Mouse (Mus musculus) spleen, adult 2 months (tissue): ENCODE results near the gene Gsdma. TPM values are rescaled to one million over a fixed set of nuclear protein-coding genes. Genes with fewer than 3 reads are reported as not detected.

Experiments used
- DNase-seq, 2 experiments: peaks; one replicate each; pipeline versions ENCODE4 v3.0.0 to v3.0.0-alpha.2; 2012 to 2021; ENCODE audit warnings: low spot score in 2 of 2, low read depth in 1 of 2
- H3K27ac ChIP-seq: fragments of 200-500 bp; 2 replicates; pipeline ENCODE4 v1.5.1; 2012; ENCODE audit warnings: low read length, inconsistent platforms; ENCODE audit not compliant: insufficient read depth
- H3K27me3 ChIP-seq: fragments of 200-500 bp; 2 replicates; pipeline ENCODE4 v1.6.1; 2012; ENCODE audit warnings: mild to moderate bottlenecking, moderate library complexity, low read length, inconsistent platforms; ENCODE audit not compliant: control insufficient read depth, insufficient read depth
- H3K36me3 ChIP-seq: fragments of 200-500 bp; 2 replicates; pipeline ENCODE4 v1.6.1; 2012; ENCODE audit warnings: mild to moderate bottlenecking, low read length, inconsistent platforms; ENCODE audit not compliant: control insufficient read depth, insufficient read depth
- H3K4me1 ChIP-seq: fragments of 200-500 bp; 2 replicates; pipeline ENCODE4 v1.6.1; 2011; ENCODE audit warnings: inconsistent platforms; ENCODE audit not compliant: control insufficient read depth, insufficient read depth, insufficient read length
- H3K4me3 ChIP-seq: fragments of 200-500 bp; 2 replicates; pipeline ENCODE4 v1.5.1; 2011; ENCODE audit warnings: mild to moderate bottlenecking, inconsistent platforms; ENCODE audit not compliant: insufficient read depth, insufficient read length; ENCODE audit errors: extremely low read depth
- CTCF ChIP-seq: fragments of 200-500 bp; IDR thresholded peaks from 2 replicates; pipeline ENCODE4 v1.5.1; 2011; ENCODE audit warnings: mild to moderate bottlenecking, inconsistent platforms; ENCODE audit not compliant: insufficient read depth, insufficient read length, insufficient replicate concordance; ENCODE audit errors: extremely low read depth
- POLR2A ChIP-seq: fragments of 200-500 bp; IDR thresholded peaks from 2 replicates; pipeline ENCODE4 v1.6.1; 2011; ENCODE audit warnings: low read depth, low read length, inconsistent platforms
- whole genome bisulfite sequencing: fragments of 180-500 bp; shearing (Covaris S2); methylation state at CpG from one replicate; pipeline ENCODE4 v1.1.7; 2018; 5-methylcytosine and 5-hydroxymethylcytosine counted together
- polyA plus RNA-seq: library from polyadenylated mRNA; depleted of rRNA; stranded (reverse); fragments of >200 nt; gene quantifications from 2 replicates; pipeline ENCODE4 v1.2.3, GENCODE M21; 2012

The Gsdma gene
- polyA plus RNA-seq, 1 experiment: not detected

GRCm38 (mm10) chr11:98681186-98681585 lies 17.0 kb downstream of the Gsdma start:
- TF ChIP-seq POLR2A (no peak), CTCF (no peak)
- peaks cover 6% of the 10 kb centered on the region for H3K36me3 ChIP-seq
- no peak for DNase-seq
- 86% methylated on average over 4 of the region's 4 CpGs for WGBS
- no peak overlapping the region for H3K27ac ChIP-seq
- H3K4me1 ChIP-seq: peaks cover 2% of the 10 kb centered on the region
- H3K4me3 ChIP-seq: no peak overlapping the region
- H3K27me3 ChIP-seq: no peaks in the 10 kb centered on the region

- Histone ChIP-seq H3K27ac (peak within 1 kb of the TSS; percentile 81), H3K4me3 (peak within 1 kb of the TSS; percentile 80), H3K36me3 (peaks cover 10% of the 10 kb centered on the region), H3K4me1 (peaks cover 2% of the 10 kb centered on the region), H3K27me3 (no peaks in the 10 kb centered on the region)
- peak; percentile 91 to 97 for DNase-seq
- TF ChIP-seq CTCF (no peak), POLR2A (peak; percentile 64; the same call in 1 of the 2 replicates)
- 3% methylated on average over 45 of the region's 45 CpGs for WGBS
Measured at GRCm38 (mm10) chr11:98681786-98682745, 17.9 kb downstream of the Gsdma start, which contains the start of gene Psmd3. TSS of gene Psmd3 (plus strand) at chr11:98682554.

GRCm38 (mm10) chr11:98682811-98683210 lies 18.7 kb downstream of the Gsdma start:
- DNase-seq: no peak
- H3K4me1 ChIP-seq: peaks cover 2% of the 10 kb centered on the region
- WGBS: under 1% methylated on average over 23 of the region's 23 CpGs
- no peaks in the 10 kb centered on the region for H3K27me3 ChIP-seq
- TF ChIP-seq CTCF (no peak), POLR2A (no peak)
- peaks cover 15% of the 10 kb centered on the region for H3K36me3 ChIP-seq
- H3K27ac ChIP-seq: peak overlapping the region; percentile 53
- H3K4me3 ChIP-seq: peak overlapping the region; percentile 80

- H3K36me3 ChIP-seq: peaks cover 33% of the 10 kb centered on the region
- TF ChIP-seq POLR2A (no peak), CTCF (no peak)
- 93% methylated on average over 9 of the region's 9 CpGs for WGBS
- no peaks in the 10 kb centered on the region for H3K27me3 ChIP-seq
- H3K4me1 ChIP-seq: peaks cover 2% of the 10 kb centered on the region
- H3K27ac ChIP-seq: no peak overlapping the region
- DNase-seq: no peak
- H3K4me3 ChIP-seq: no peak overlapping the region
Measured at GRCm38 (mm10) chr11:98685642-98686041, 21.5 kb downstream of the Gsdma start.

GRCm38 (mm10) chr11:98686976-98687375 lies 22.8 kb downstream of the Gsdma start:
- no peaks in the 10 kb centered on the region for H3K27me3 ChIP-seq
- H3K27ac ChIP-seq: no peak overlapping the region
- no peak overlapping the region for H3K4me3 ChIP-seq
- no peak for DNase-seq
- peaks cover 45% of the 10 kb centered on the region for H3K36me3 ChIP-seq
- H3K4me1 ChIP-seq: peaks cover 2% of the 10 kb centered on the region; the same call in 1 of the 2 replicates
- WGBS: 94% methylated on average over 4 of the region's 4 CpGs
- TF ChIP-seq CTCF (no peak), POLR2A (no peak)

GRCm38 (mm10) chr11:98688009-98688408 lies 23.9 kb downstream of the Gsdma start:
- Histone ChIP-seq H3K4me1 (peaks cover 2% of the 10 kb centered on the region; the same call in 1 of the 2 replicates), H3K4me3 (no peak overlapping the region), H3K36me3 (peaks cover 51% of the 10 kb centered on the region), H3K27me3 (no peaks in the 10 kb centered on the region), H3K27ac (no peak overlapping the region)
- TF ChIP-seq CTCF: no peak
- TF ChIP-seq POLR2A: no peak
- WGBS: 91% methylated on average over 8 of the region's 8 CpGs
- no peak for DNase-seq

- 60% methylated on average over 13 of the region's 13 CpGs for WGBS
- Histone ChIP-seq H3K4me1 (no peaks in the 10 kb centered on the region), H3K27ac (no peak overlapping the region), H3K36me3 (peaks cover 55% of the 10 kb centered on the region), H3K4me3 (no peak overlapping the region), H3K27me3 (no peaks in the 10 kb centered on the region)
- DNase-seq: no peak
- TF ChIP-seq POLR2A (no peak), CTCF (no peak)
Measured at GRCm38 (mm10) chr11:98693201-98693600, 29.1 kb downstream of the Gsdma start.
